Mouse (Mus musculus) heart, postnatal 14 days (tissue): Measurements from ENCODE around the gene Bmp2k. TPM values are rescaled to one million over a fixed set of nuclear protein-coding genes. Genes with fewer than 3 reads are reported as not detected.

ENCODE experiments used
- DNase-seq, 2 experiments: peaks; one replicate each; pipeline ENCODE4 v3.0.0; 2021 to 2022
- intact Hi-C: fragments of 180-260 bp; cut with DNase I; formaldehyde crosslinking; loops from one replicate; pipeline ENCODE4 v1.15.1; 2025
- long read RNA-seq, 2 experiments: library from polyadenylated mRNA; stranded (forward); transcript quantifications; one replicate each; pipeline ENCODE4 v2.0.0; 2021
- total RNA-seq, 2 experiments: library from RNA; stranded (reverse); gene quantifications; 2 replicates each; pipeline ENCODE4 v1.2.3; 2021

The Bmp2k gene
- total RNA-seq: 10 to 100 TPM; 11.5 to 12.1 TPM
- long read RNA-seq, experiment 1, full-length matches to known transcripts: 6 of 10 reads
- long read RNA-seq, experiment 1, partial matches to known transcripts: 1 of 10 reads
- long read RNA-seq, experiment 1, other reads (novel, unspliced or antisense): 3 of 10 reads
- long read RNA-seq, experiment 2, partial matches to known transcripts: 1 of 4 reads
- long read RNA-seq, experiment 2, other reads (novel, unspliced or antisense): 1 of 4 reads

DNA sequence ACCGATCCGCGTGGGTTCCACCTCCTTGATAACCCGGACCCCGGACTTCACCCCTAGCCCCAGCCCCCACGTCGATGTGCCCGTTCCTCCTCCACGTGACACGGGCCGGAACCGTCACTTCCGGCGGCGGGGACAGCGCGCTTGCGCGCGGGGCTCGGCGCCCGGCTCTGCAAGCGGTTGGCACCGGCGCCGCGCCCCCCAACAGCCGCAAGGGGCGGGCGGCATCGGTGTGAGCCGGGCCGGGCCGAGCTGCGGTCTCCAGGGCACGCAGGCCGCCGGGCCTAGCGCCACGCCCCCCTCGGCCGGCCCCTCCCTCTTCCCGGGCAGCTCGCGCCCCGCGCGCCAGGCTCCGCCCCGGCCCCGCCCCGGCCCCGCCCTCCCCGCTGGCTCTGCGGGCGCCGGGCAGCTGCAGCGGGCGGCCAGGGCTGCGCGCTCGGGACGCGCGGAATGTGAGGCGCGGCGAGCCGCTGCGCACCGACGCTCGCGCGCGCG is at the start of gene Bmp2k:
TSS of gene Bmp2k (plus strand) at position 380 of the 492 bp plus-strand sequence.
- peak; percentile 90 to 94 for DNase-seq
- intact Hi-C loops: loop anchor here (5.0 kb wide), 5 partner anchors 55 to 205 kb away; partner anchors contain the start of gene Anxa3

GRCm38 (mm10) chr5:96948856-96949527 is 48.5 kb upstream of the Bmp2k start:
- intact Hi-C loops: no loop called here
- no peak for DNase-seq

- intact Hi-C loops: no loop called here
- no peak for DNase-seq
These were observed 47.4 kb upstream of the Bmp2k start for GRCm38 (mm10) chr5:96949839-96950666.

DNA sequence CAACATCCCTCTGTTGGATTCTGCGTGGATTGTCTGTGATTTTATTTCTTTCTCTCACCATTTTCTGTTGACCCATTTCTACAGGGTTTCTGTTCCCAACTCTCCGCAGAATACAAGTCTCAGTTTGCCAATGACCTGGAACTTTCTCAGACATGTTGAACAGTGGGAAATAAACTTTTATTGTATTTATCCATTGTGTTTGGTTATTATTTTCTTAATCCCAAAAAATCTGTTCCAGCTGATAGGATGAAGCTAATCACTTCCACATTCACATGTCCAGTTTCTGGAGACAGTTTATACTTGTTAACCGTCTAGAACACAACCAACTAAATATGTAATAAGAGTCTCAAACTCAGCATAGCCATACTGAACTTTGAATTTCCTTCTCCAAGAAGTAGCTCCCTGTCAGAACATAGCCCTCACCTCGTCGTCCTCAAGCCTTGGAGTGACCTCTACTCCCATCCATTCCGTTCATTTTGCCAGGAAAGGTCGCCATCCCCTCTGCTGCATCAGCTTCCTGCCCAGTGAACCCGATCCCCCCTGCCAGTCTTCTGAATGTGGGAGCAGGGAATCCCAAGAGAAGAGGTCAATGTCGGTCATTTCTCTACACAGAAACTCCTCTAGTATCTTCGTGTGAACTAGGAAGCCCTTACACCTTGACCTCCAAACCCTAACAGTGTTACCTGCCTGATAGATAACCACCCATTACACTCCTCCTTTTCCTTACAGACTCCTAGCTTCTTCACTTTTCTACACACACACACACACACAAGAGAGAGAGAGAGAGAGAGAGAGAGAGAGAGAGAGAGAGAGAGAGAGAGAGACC is 46.6 kb upstream of the Bmp2k start:
- intact Hi-C loops: no loop called here
- no peak for DNase-seq

GRCm38 (mm10) chr5:96951493-96952105 is 45.9 kb upstream of the Bmp2k start:
- intact Hi-C loops: no loop called here
- no peak for DNase-seq

DNA sequence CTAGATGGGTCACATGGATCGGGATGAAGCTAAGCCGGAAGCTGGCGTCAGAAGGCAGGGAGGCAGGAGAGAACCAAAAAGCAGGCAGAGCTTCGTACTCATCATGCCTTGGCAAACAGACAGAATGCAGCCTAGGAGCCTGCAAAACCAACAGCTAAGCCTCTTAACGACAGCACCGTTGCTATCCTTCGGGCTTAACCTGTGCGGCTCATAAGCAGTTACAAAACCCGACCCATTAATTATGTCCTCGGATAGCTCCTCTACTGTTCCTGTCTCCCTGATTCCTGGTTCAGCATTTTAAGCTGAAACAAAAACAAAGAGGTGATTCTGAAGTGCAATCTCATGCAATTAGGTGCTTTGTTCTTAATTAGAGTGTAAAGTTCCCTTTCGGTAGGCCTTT is 43.4 kb upstream of the Bmp2k start:
- intact Hi-C loops: no loop called here
- no peak for DNase-seq

GRCm38 (mm10) chr5:96954466-96955027 is 42.9 kb upstream of the Bmp2k start:
- no peak for DNase-seq
- intact Hi-C loops: no loop called here

- intact Hi-C loops: no loop called here
- DNase-seq: no peak
These were observed 40.6 kb upstream of the Bmp2k start for GRCm38 (mm10) chr5:96956926-96957325.

DNA sequence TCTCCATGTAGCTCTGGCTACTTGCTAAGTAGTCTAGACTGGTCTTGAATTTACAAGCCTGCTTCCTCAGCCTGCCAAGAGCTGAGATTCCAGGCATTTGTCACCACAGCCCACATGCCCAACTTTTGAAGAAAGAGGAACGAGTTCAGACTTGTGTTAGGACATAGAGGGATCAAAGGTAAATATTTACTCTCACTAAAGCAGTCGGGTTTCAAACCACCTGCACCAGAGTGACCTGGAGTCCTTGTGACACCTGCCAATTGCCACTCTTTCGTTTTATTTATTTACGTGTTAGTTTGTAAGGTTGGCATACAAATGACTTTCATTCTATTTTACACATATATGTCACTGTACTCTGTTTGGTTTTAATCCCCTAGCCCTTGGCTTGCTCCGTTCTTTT is 36.4 kb upstream of the Bmp2k start:
- intact Hi-C loops: no loop called here
- DNase-seq: no peak

DNA sequence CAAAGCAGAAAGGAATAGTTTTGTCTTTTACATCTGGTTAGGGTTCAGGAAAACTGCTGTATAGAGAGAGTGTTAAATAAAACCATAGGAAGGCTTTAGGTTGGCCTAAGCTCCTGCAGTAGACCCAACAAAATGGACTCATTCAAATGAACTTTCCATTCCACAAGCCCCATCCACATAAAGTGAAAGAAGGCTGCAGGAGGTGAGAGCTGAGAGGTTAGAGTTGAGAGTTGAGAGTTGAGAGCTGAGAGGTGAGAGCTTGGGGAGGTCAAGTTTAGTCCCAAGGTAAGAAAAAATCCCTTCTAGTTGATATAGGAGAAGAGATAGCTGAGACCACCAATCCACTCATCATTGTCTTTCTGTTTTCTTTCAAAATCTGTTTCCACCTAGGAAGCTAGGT is 35.6 kb upstream of the Bmp2k start:
- DNase-seq: no peak
- intact Hi-C loops: no loop called here

DNA sequence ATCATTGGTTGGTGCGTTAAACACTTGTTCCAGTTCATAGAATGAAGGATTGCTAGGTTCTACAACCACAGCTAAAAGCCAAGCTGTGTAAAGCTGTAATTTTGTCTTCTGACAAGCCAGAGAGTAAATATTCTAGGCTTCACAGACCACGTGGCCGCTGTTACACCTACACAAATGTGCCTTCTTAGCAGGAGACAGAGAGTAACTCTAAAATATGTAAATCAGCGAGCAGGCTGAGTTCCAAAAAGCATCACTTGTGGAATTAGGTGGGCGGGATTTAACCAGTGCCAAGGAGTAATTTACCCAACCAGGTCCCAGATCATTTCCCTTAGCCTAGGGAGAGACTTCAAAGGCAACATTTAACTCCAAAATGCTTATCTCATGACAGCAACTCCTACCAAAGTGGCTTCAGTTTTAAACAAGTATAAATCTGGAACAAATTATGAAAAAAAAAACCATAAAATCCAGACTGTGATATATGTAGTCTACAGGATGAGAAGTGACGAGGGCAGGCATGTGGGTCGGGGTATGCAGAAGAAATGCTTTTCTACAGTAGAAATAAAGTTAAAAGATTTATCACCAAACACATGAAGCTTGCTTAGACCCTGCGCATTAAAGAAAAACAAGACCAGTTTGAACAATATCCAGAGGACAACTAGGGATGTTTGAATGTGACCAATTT is 35.1 kb upstream of the Bmp2k start:
- DNase-seq: no peak
- intact Hi-C loops: no loop called here

DNA sequence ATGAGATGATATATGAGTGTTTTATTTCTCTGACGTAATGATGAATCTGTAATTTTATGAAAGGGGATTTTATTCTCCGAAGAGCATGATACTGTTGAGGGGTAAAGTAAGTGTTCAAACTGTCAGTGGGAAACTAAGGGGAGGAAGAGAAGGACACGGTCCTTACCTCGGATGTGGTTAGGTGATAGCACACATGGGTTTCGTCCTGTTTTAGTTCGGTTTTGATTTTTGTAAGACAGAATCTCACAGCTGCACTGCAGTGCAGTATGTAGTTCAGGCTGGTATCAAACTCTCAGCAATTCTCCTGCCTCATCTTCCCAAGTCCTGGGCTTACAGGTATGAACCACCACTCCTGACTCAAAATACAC is 34.6 kb upstream of the Bmp2k start:
- intact Hi-C loops: no loop called here

GRCm38 (mm10) chr5:96964062-96965028 is 33.1 kb upstream of the Bmp2k start:
- intact Hi-C loops: no loop called here
- DNase-seq: no peak

More for the DNA sequence above, 34.6 kb upstream of the Bmp2k start:
- DNase-seq: no peak

DNA sequence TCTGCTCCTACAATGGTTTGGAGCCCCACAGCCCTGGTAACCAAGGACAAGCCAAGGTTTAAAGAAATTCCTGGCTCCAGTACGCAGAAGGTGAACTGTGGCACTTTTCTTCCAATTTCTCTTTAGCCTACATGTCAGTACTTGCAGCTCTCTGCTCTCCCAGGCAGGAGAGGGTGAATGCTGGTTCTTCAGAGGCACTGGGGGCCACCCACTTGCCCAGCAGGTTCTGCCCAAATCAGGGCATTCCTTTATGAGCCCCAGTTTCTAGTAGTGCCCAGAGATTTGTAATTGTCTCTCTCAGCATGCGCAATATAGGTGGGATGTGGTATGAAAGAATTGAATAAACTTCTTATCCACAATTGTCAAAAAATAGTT is 32.5 kb upstream of the Bmp2k start:
- intact Hi-C loops: no loop called here
- DNase-seq: no peak

DNA sequence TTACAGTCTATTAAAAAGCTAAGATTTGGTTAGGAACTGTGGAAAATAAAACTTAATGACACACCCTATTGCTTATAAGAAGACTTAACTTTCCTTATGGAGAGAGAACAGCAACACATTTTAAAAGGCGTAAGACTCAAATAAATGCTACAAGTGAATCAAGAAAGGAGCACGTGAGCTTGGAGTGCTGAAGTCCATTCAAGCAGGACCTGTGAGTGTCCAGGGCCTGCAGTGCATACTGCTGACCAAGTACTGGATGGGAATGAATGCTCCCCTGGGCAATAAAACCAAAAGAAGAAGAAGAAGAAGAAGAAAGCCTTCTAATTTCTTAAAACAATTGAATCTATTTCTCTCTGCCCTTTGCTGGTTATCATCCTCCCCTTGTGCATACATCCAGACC is 32.0 kb upstream of the Bmp2k start:
- no peak for DNase-seq
- intact Hi-C loops: no loop called here

DNA sequence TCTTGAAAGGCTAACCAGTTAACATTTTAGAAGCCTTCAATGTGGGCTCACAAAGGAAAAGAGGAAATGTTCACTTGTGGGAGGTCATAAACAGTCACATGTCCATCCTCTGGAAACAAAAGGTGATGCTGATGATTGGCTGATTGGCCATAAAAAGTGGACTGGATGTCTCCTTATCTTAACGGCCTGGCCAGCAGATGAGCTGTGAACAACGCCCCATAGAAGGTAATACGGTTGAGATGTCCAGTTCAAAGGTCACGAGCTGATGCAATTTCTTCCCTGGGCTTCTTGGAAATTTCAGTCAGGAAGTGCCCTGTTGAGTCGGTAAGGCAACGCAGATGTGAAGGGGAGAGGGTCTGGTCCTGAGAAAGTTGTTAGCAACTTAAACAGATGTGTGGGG is 28.9 kb upstream of the Bmp2k start:
- DNase-seq: no peak
- intact Hi-C loops: no loop called here

- intact Hi-C loops: no loop called here
- DNase-seq: no peak
These were observed 28.5 kb upstream of the Bmp2k start for GRCm38 (mm10) chr5:96969032-96969431.
